Mouse (Mus musculus) heart, embryonic 15.5 days (tissue): Measurements from ENCODE around the gene Pknox2. TPM values are rescaled to one million over a fixed set of nuclear protein-coding genes. Genes with fewer than 3 reads are reported as not detected.

Experiments used
- ATAC-seq: fragments of 200-750 bp; cut with Nextera tagmentation; replicated peaks from 2 replicates; pipeline ENCODE4 v1.8.0; 2017; ENCODE audit warnings: low read depth, moderate TSS enrichment; ENCODE audit not compliant: insufficient number of reproducible peaks, insufficient read depth, low FRiP score
- H3K27ac ChIP-seq: fragments of 300-500 bp; sonication (generic); 2 replicates; pipeline ENCODE4 v1.5.1; 2015; ENCODE audit warnings: mild to moderate bottlenecking, inconsistent platforms
- H3K27me3 ChIP-seq: fragments of 300-500 bp; sonication (generic); 2 replicates; pipeline ENCODE4 v1.6.1; 2015; ENCODE audit warnings: inconsistent platforms
- H3K36me3 ChIP-seq: fragments of 300-500 bp; sonication (generic); 2 replicates; pipeline ENCODE4 v1.6.1; 2015; ENCODE audit warnings: mild to moderate bottlenecking, inconsistent platforms
- H3K4me1 ChIP-seq: fragments of 300-500 bp; sonication (generic); replicated peaks from 2 replicates; pipeline ENCODE4 v1.6.1; 2015; ENCODE audit warnings: inconsistent platforms
- H3K4me2 ChIP-seq: fragments of 300-500 bp; sonication (generic); 2 replicates; pipeline ENCODE4 v1.6.1; 2015; ENCODE audit warnings: inconsistent platforms, mild to moderate bottlenecking, moderate library complexity
- H3K4me3 ChIP-seq: fragments of 300-500 bp; sonication (generic); 2 replicates; pipeline ENCODE4 v1.5.1; 2015; ENCODE audit warnings: mild to moderate bottlenecking, inconsistent platforms
- H3K9ac ChIP-seq: fragments of 300-500 bp; sonication (generic); 2 replicates; pipeline ENCODE4 v1.6.1; 2015; ENCODE audit warnings: mild to moderate bottlenecking, inconsistent platforms
- H3K9me3 ChIP-seq: fragments of 300-500 bp; sonication (generic); replicated peaks from 2 replicates; pipeline ENCODE4 v1.6.1; 2016; ENCODE audit warnings: inconsistent platforms
- WGBS: fragments of 180-500 bp; shearing (Covaris S2); methylation state at CpG from one replicate; pipeline ENCODE4 v1.1.7; 2015; ENCODE audit warnings: mixed read lengths; 5-methylcytosine and 5-hydroxymethylcytosine counted together
- polyA plus RNA-seq: library from polyadenylated mRNA; unstranded; fragments of >200 nt; fragmentation: Nextera tagmentation; extraction: Ambion mirVana; gene quantifications from 2 replicates; pipeline ENCODE4 v1.2.1, GENCODE M21; 2015

Pknox2 gene
- polyA plus RNA-seq, 1 experiment from 2014 or later, result 4.6 TPM

- WGBS, result 74% methylated on average over 5 of the region's 5 CpGs
- no peak for ATAC-seq
- H3K4me2 ChIP-seq, result no peak overlapping the region
- no peak overlapping the region for H3K9ac ChIP-seq
- H3K9me3 ChIP-seq, result no peaks in the 10 kb centered on the region
- no peak overlapping the region for H3K4me3 ChIP-seq
- no peak overlapping the region for H3K27ac ChIP-seq
- no peaks in the 10 kb centered on the region for H3K27me3 ChIP-seq
- H3K4me1 ChIP-seq, result no peaks in the 10 kb centered on the region
- H3K36me3 ChIP-seq, result no peaks in the 10 kb centered on the region
Measured at GRCm38 (mm10) chr9:36876313-36876712, 270.9 kb downstream of the Pknox2 start.

GRCm38 (mm10) chr9:36873796-36874195, 273.4 kb downstream of the Pknox2 start:
- no peaks in the 10 kb centered on the region for H3K36me3 ChIP-seq
- H3K4me2 ChIP-seq, result no peak overlapping the region
- no peak for ATAC-seq
- 45% methylated on average over 2 of the region's 2 CpGs for WGBS
- no peaks in the 10 kb centered on the region for H3K27me3 ChIP-seq
- no peaks in the 10 kb centered on the region for H3K4me1 ChIP-seq
- H3K9ac ChIP-seq, result no peak overlapping the region
- H3K27ac ChIP-seq, result no peak overlapping the region
- H3K4me3 ChIP-seq, result no peak overlapping the region
- H3K9me3 ChIP-seq, result no peaks in the 10 kb centered on the region

DNA sequence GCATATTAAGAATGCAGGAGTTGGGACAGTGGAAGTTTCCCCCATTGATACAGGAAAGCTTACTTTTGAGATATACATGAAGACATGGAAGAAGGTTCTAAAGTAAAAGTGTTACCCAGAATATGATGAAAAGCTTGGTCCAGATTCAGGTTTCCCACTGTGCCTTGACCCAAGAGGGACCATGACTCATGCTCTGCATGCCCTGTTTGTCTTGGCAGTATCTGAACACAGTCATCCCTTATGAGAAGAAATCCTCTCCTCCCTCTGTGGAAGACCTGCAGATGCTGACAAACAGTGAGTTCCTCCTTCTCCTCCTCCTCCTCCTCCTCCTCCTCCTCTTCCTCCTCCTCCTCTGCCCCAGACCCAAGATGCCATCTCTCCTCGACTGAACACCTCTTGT, 276.9 kb downstream of the Pknox2 start:
- Histone ChIP-seq H3K36me3 (no peaks in the 10 kb centered on the region), H3K4me1 (no peaks in the 10 kb centered on the region), H3K4me2 (no peak overlapping the region), H3K9me3 (no peaks in the 10 kb centered on the region), H3K9ac (no peak overlapping the region), H3K27ac (no peak overlapping the region), H3K4me3 (no peak overlapping the region), H3K27me3 (no peaks in the 10 kb centered on the region)
- no peak for ATAC-seq
- 40% methylated on average over 1 of the region's 1 CpGs for WGBS

DNA sequence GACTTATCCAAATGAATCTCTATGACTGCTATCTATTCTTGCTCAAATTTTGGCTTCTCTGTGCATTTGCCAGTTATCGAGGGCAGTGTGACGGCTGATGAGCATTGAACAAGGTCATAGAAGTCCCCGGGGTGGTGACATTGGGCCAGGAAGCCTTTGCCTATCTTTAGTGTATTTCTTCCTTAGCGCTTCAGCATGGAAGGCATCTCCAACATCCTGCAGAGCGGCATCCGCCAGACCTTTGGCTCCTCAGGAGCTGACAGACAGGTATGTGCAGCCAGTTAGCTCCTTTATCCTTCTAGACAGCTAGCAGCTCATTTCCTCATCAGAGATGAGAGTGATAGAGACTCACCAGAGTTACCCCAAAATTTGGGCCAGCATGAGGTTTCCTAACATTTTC, 278.5 kb downstream of the Pknox2 start:
- H3K36me3 ChIP-seq, result no peaks in the 10 kb centered on the region
- no peak overlapping the region for H3K4me2 ChIP-seq
- H3K4me1 ChIP-seq, result no peaks in the 10 kb centered on the region
- H3K9me3 ChIP-seq, result no peaks in the 10 kb centered on the region
- H3K27ac ChIP-seq, result no peak overlapping the region
- no peak overlapping the region for H3K4me3 ChIP-seq
- no peak overlapping the region for H3K9ac ChIP-seq
- no peaks in the 10 kb centered on the region for H3K27me3 ChIP-seq
- 75% methylated on average over 6 of the region's 6 CpGs for WGBS
- no peak for ATAC-seq

GRCm38 (mm10) chr9:36864862-36865813, 282.1 kb downstream of the Pknox2 start:
- ATAC-seq, result no peak
- Histone ChIP-seq H3K27me3 (no peaks in the 10 kb centered on the region), H3K9me3 (no peaks in the 10 kb centered on the region), H3K36me3 (no peaks in the 10 kb centered on the region), H3K4me1 (no peaks in the 10 kb centered on the region), H3K4me2 (no peak overlapping the region), H3K9ac (no peak overlapping the region), H3K27ac (no peak overlapping the region), H3K4me3 (no peak overlapping the region)
- 60% methylated on average over 4 of the region's 4 CpGs for WGBS

DNA sequence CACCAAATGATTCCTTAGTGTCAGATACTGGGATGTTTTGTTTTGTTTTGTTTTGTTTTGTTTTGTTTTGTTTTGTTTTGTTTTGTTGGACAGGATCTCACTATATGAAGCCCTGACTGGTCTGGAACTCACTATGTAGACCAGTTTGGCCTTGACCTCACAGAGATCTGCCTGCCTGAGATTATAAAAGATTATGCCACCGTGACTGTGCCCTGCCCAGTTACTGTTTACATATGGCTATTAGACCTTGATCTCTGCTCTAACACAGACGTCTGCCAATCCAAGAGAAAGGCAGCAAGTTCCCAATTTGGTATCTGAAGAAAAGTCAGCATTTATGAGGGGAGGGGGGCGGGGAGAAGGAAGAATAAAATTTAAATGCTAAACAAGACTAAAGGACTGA, 283.5 kb downstream of the Pknox2 start:
- Histone ChIP-seq H3K27me3 (no peaks in the 10 kb centered on the region), H3K4me3 (no peak overlapping the region), H3K36me3 (no peaks in the 10 kb centered on the region), H3K9ac (no peak overlapping the region), H3K9me3 (no peaks in the 10 kb centered on the region), H3K4me2 (no peak overlapping the region), H3K27ac (no peak overlapping the region), H3K4me1 (no peaks in the 10 kb centered on the region)
- 46% methylated on average over 3 of the region's 3 CpGs for WGBS
- no peak for ATAC-seq

GRCm38 (mm10) chr9:36862576-36862975, 284.6 kb downstream of the Pknox2 start:
- ATAC-seq, result no peak
- 63% methylated on average over 2 of the region's 2 CpGs for WGBS
- Histone ChIP-seq H3K4me3 (no peak overlapping the region), H3K4me2 (no peak overlapping the region), H3K27me3 (no peaks in the 10 kb centered on the region), H3K9me3 (no peaks in the 10 kb centered on the region), H3K27ac (no peak overlapping the region), H3K36me3 (no peaks in the 10 kb centered on the region), H3K9ac (no peak overlapping the region), H3K4me1 (no peaks in the 10 kb centered on the region)

- Histone ChIP-seq H3K4me1 (no peaks in the 10 kb centered on the region), H3K36me3 (no peaks in the 10 kb centered on the region), H3K9ac (no peak overlapping the region), H3K27ac (no peak overlapping the region), H3K9me3 (no peaks in the 10 kb centered on the region), H3K27me3 (no peaks in the 10 kb centered on the region), H3K4me3 (no peak overlapping the region), H3K4me2 (no peak overlapping the region)
- 36% methylated on average over 4 of the region's 4 CpGs for WGBS
- ATAC-seq, result no peak
Measured at GRCm38 (mm10) chr9:36858677-36859076, 288.5 kb downstream of the Pknox2 start.

DNA sequence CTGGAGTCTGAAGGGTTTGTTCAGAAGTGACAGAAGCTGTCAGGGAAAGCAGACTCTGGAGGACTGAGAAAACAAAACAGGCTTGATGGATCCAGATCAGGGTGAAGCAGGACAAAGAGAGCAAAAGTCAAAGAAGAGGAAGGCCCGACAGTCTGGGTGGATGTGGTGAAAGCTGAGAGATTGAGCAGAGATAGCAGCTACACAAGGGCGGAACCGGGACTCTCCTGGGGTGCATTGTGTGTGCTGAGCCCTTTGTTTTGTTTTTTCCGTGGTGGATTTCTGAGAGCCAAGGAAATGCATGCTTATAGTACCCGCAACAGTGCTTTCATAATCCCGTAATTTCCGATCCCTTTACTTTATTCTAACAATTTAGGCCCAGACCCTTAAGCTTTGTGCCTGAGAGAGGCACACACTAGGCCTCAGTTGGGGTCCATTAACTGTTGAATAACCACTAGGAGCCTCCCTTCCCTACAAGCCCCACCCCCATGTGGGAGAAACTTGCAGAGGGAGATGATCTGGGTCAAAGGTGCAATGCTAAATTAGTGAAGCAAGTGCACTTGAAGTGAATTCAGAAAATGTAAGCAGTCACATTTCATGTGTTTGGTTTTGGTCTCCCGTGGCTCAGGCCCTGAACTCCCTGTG, 289.6 kb downstream of the Pknox2 start:
- no peaks in the 10 kb centered on the region for H3K27me3 ChIP-seq
- no peaks in the 10 kb centered on the region for H3K4me1 ChIP-seq
- H3K36me3 ChIP-seq, result no peaks in the 10 kb centered on the region
- no peak for ATAC-seq
- H3K4me2 ChIP-seq, result no peak overlapping the region
- no peak overlapping the region for H3K4me3 ChIP-seq
- no peaks in the 10 kb centered on the region for H3K9me3 ChIP-seq
- H3K27ac ChIP-seq, result no peak overlapping the region
- H3K9ac ChIP-seq, result no peak overlapping the region
- 36% methylated on average over 8 of the region's 8 CpGs for WGBS

GRCm38 (mm10) chr9:36856351-36856750, 290.9 kb downstream of the Pknox2 start:
- Histone ChIP-seq H3K9ac (no peak overlapping the region), H3K4me3 (no peak overlapping the region), H3K9me3 (no peaks in the 10 kb centered on the region), H3K27me3 (no peaks in the 10 kb centered on the region), H3K4me1 (no peaks in the 10 kb centered on the region), H3K36me3 (no peaks in the 10 kb centered on the region), H3K27ac (no peak overlapping the region), H3K4me2 (no peak overlapping the region)
- no peak for ATAC-seq
- WGBS, result 45% methylated on average over 2 of the region's 2 CpGs

GRCm38 (mm10) chr9:36852175-36852574, 295.0 kb downstream of the Pknox2 start:
- 73% methylated on average over 2 of the region's 2 CpGs for WGBS
- no peaks in the 10 kb centered on the region for H3K4me1 ChIP-seq
- H3K9ac ChIP-seq, result no peak overlapping the region
- no peak for ATAC-seq
- no peak overlapping the region for H3K4me3 ChIP-seq
- no peaks in the 10 kb centered on the region for H3K9me3 ChIP-seq
- H3K36me3 ChIP-seq, result no peaks in the 10 kb centered on the region
- H3K27me3 ChIP-seq, result no peaks in the 10 kb centered on the region
- no peak overlapping the region for H3K27ac ChIP-seq
- H3K4me2 ChIP-seq, result no peak overlapping the region

- Histone ChIP-seq H3K9me3 (no peaks in the 10 kb centered on the region), H3K27me3 (no peaks in the 10 kb centered on the region), H3K4me2 (no peak overlapping the region), H3K4me3 (no peak overlapping the region), H3K27ac (no peak overlapping the region), H3K4me1 (no peaks in the 10 kb centered on the region), H3K9ac (no peak overlapping the region), H3K36me3 (no peaks in the 10 kb centered on the region)
- ATAC-seq, result no peak
- WGBS, result 54% methylated on average over 1 of the region's 1 CpGs
Measured at GRCm38 (mm10) chr9:36850091-36850490, 297.1 kb downstream of the Pknox2 start.
